Mouse (Mus musculus) neutrophil, adult 5-6 weeks (primary cell): Measurements from ENCODE around the gene Cdan1. TPM values are rescaled to one million over a fixed set of nuclear protein-coding genes. Genes with fewer than 3 reads are reported as not detected.
"Not testable (repeated sequence)": the region's sequence is repeated elsewhere in the genome, so short reads cannot be mapped to it uniquely, and the experiment has no call there.

Source experiments
- ATAC-seq: fragments of 151-379, 151-347 bp; 2 replicates; pipeline ENCODE4 v1.8.0; 2017; ENCODE audit warnings: mild to moderate bottlenecking, moderate TSS enrichment; ENCODE audit not compliant: insufficient number of reproducible peaks, poor library complexity, low FRiP score, severe bottlenecking; ENCODE audit errors: extremely low read depth
- total RNA-seq: library from RNA; stranded (forward); fragments of 200-1000 nt; gene quantifications from 2 replicates; pipeline ENCODE4 v1.2.3, GENCODE M21; 2017

Cdan1 gene
- total RNA-seq, 1 experiment from 2014 or later: 19.0 TPM

DNA sequence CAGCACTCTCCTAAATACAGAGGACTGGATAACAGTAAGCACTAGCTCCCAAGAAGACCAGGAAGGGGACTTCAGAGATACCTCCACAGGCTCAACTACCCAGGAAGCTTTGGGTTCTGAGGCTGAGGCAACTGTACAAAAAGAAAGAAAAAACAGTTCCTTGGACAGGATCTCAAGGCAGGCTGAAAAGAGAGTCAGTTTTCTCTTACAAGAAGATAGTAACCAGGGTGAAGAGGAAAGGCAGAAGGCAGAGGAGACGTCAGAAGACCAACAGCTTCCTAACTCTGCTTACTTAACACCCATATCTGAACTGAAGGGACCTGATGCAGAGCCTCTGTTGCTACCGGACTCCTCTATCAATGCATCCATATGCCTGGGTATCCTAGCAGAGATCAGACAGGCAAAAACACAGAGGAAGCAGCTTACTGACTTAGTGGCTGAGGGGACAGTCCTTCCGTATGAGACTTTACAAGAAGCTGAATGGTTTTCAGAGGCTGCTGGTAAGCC, 149.5 kb downstream of the Cdan1 start:
- ATAC-seq: no peak

- ATAC-seq: no peak
Observed at GRCm38 (mm10) chr2:120697767-120698166, 152.2 kb downstream of the Cdan1 start.

DNA sequence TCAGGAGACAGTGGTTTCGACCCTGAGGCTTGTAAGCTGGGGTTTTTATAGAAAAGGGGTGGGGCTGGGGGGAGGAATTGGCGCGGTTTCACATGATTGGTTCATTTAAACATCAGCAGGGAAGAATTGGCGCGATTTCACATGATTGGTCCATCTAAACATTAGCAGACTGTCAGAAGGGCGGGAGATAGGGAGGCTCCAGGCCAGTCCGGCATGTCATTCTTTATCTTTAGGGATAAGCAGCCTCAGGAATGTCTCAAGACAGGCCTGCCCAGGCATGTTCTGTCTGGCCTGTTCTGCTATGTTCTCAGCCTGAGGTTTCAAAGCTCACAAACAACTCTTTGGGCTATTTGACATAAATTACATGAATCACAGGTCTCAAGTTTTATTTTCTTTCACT, 168.8 kb downstream of the Cdan1 start:
- ATAC-seq: not testable (repeated sequence)

DNA sequence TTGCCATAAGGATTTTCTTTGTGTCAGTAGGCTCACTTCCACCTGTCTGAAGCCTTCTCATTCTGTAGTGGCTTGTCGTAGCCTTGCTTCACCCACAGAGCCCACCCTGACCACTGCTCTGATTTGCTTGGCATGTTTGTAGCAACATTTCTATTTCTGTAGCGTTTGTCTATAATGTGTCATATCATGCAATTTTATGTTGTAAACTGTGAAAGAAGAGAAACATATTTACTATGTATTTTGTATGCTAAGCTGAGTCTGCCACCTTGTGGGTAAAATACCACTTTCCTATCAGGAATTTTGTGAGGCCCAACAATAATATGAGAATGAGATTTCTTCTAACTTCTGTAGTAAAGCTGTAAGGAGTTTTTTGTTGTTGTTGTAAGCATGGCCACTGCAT, 179.7 kb downstream of the Cdan1 start:
- ATAC-seq: no peak

- no peak for ATAC-seq
Observed at GRCm38 (mm10) chr2:120667446-120667845, 182.5 kb downstream of the Cdan1 start.

Other genes starting within 250 kb of the Cdan1 start
- gene Haus2, start 240.7 kb downstream of the Cdan1 start, total RNA-seq: 6.3 and 7.4 TPM in 2 replicates
- 23.0 and 29.7 TPM in 2 replicates for gene Lrrc57, start 240.6 kb downstream of the Cdan1 start, total RNA-seq
- gene Stard9, start 221.0 kb downstream of the Cdan1 start, total RNA-seq: 6.4 and 6.9 TPM in 2 replicates
- 4.1 and 5.2 TPM in 2 replicates for gene Ttbk2, start 476 bp upstream of the Cdan1 start, total RNA-seq
- 57.6 and 61.9 TPM in 2 replicates for gene Ubr1, start 120.6 kb upstream of the Cdan1 start, total RNA-seq
- gene Tmem62, start 126.9 kb upstream of the Cdan1 start, total RNA-seq: 20.1 and 37.2 TPM in 2 replicates
- 179 and 189 TPM in 2 replicates for gene Ccndbp1, start 158.3 kb upstream of the Cdan1 start, total RNA-seq
- 2.8 and 3.3 TPM in 2 replicates for gene Epb42, start 186.9 kb upstream of the Cdan1 start, total RNA-seq
- gene Tgm5, start 235.7 kb upstream of the Cdan1 start, total RNA-seq: not detected in 2 replicates